Mouse (Mus musculus) embryonic facial prominence, embryonic 14.5 days (tissue): ENCODE data around the gene Foxk2. TPM values are rescaled to one million over a fixed set of nuclear protein-coding genes. Genes with fewer than 3 reads are reported as not detected.

Source experiments
- polyA plus RNA-seq: library from polyadenylated mRNA; unstranded; fragments of >200 nt; fragmentation: Nextera tagmentation; extraction: Ambion mirVana; gene quantifications from 2 replicates; pipeline ENCODE4 v1.2.1, GENCODE M21; 2014

The Foxk2 gene
- polyA plus RNA-seq, 1 experiment from 2014 or later = 9.9 TPM

Other genes with a start within 250 kb of the Foxk2 start
- gene Cd7, start 220.6 kb upstream of the Foxk2 start, polyA plus RNA-seq = 0.93 and 1.1 TPM in 2 replicates
- gene Sectm1b, start 196.4 kb upstream of the Foxk2 start, polyA plus RNA-seq = 0.34 and 0.72 TPM in 2 replicates
- gene Sectm1a, start 178.8 kb upstream of the Foxk2 start, polyA plus RNA-seq = 0.22 and 0.80 TPM in 2 replicates
- gene Tex19.2, start 141.3 kb upstream of the Foxk2 start, polyA plus RNA-seq = not detected in 2 replicates
- gene Tex19.1, start 113.8 kb upstream of the Foxk2 start, polyA plus RNA-seq = not detected in 2 replicates
- gene Uts2r, start 99.7 kb upstream of the Foxk2 start, polyA plus RNA-seq = 1.2 and 1.6 TPM in 2 replicates
- 7.3 and 9.0 TPM in 2 replicates for gene Hexdc, start 55.6 kb upstream of the Foxk2 start, polyA plus RNA-seq
- gene Ogfod3, start 55.3 kb upstream of the Foxk2 start, polyA plus RNA-seq = 23.4 and 25.4 TPM in 2 replicates
- gene Cybc1, start 30.7 kb upstream of the Foxk2 start, polyA plus RNA-seq = 40.0 and 42.3 TPM in 2 replicates
- gene Narf, start 22.7 kb upstream of the Foxk2 start, polyA plus RNA-seq = 42.1 and 43.8 TPM in 2 replicates
- 108 and 111 TPM in 2 replicates for gene Wdr45b, start 94.5 kb downstream of the Foxk2 start, polyA plus RNA-seq
- gene Rab40b, start 128.3 kb downstream of the Foxk2 start, polyA plus RNA-seq = 34.7 and 43.7 TPM in 2 replicates
- 5.4 and 6.6 TPM in 2 replicates for gene Fn3krp, start 161.4 kb downstream of the Foxk2 start, polyA plus RNA-seq
- 2.4 and 3.7 TPM in 2 replicates for gene Fn3k, start 174.9 kb downstream of the Foxk2 start, polyA plus RNA-seq
- 38.8 and 40.3 TPM in 2 replicates for gene Tbcd, start 192.0 kb downstream of the Foxk2 start, polyA plus RNA-seq